Comparison of ENCODE assay signal across 18 mouse cellular contexts in genomic region chr15:12566637-12567440, GRCm38 (mm10).
DNase-seq lines count a peak whose midpoint lies in the region; ATAC-seq and TF ChIP-seq lines count a peak whose summit lies in the region.
"Had no signal": no experiment of that assay in that cellular context is flagged by ENCODE, and none has a peak within 500 bp of the region (broad histone marks: within the 10 kb centered on the region; RNA-seq: fewer than 3 reads in every experiment).

No protein-coding gene starts in this region.

- H3K36me3 ChIP-seq in forebrain, embryonic 10.5 days (replicated peaks): no peaks in the 10 kb centered on the region
- H3K36me3 ChIP-seq in forebrain, embryonic 16.5 days (ENCODE audit: control insufficient read depth, insufficient read depth): no peaks in the 10 kb centered on the region
- no peaks in the 10 kb centered on the region for H3K36me3 ChIP-seq in liver, adult 2 months (ENCODE audit: control insufficient read depth, insufficient read depth, low read length)
- H3K36me3 ChIP-seq in liver, embryonic 11.5 days (ENCODE audit: control insufficient read depth, insufficient read depth, low read length): no peaks in the 10 kb centered on the region
- no peaks in the 10 kb centered on the region for H3K36me3 ChIP-seq in liver, embryonic 13.5 days
- H3K36me3 ChIP-seq: embryonic facial prominence, embryonic 12.5 days; liver, embryonic 15.5 days; stomach, embryonic 15.5 days had no signal

- H3K4me1 ChIP-seq in forebrain, embryonic 10.5 days: no peaks in the 10 kb centered on the region
- H3K4me1 ChIP-seq in forebrain, embryonic 16.5 days (replicated peaks; ENCODE audit: control insufficient read depth, insufficient read depth, low read length): no peaks in the 10 kb centered on the region
- H3K4me1 ChIP-seq in liver, adult 2 months (ENCODE audit: control insufficient read depth, insufficient read depth, low read length): no peaks in the 10 kb centered on the region
- no peaks in the 10 kb centered on the region for H3K4me1 ChIP-seq in liver, embryonic 11.5 days (replicated peaks; ENCODE audit: control insufficient read depth, insufficient read depth, low read length)
- H3K4me1 ChIP-seq in brown adipose tissue, adult 24 weeks (ENCODE audit: control insufficient read depth, insufficient read depth, insufficient read length, low read length): peaks cover 25% of the 10 kb centered on the region
- peaks cover 8% of the 10 kb centered on the region; the same call in 1 of the 2 replicates for H3K4me1 ChIP-seq in liver, embryonic 13.5 days (replicated peaks)
- H3K4me1 ChIP-seq: embryonic facial prominence, embryonic 12.5 days; liver, embryonic 15.5 days had no signal

- no peak for TF ChIP-seq POLR2A in liver, adult 2 months (IDR thresholded peaks at IDR 0.05; ENCODE audit: extremely low read depth, insufficient read depth, low read length)

- H3K27ac ChIP-seq in forebrain, embryonic 10.5 days: peak overlapping the region; percentile 54; the same call in 1 of the 2 replicates
- H3K27ac ChIP-seq in forebrain, embryonic 16.5 days (ENCODE audit: low read length): no peak overlapping the region
- H3K27ac ChIP-seq in liver, adult 2 months (replicated peaks; ENCODE audit: insufficient read depth, low read depth, low read length): no peak overlapping the region
- no peak overlapping the region for H3K27ac ChIP-seq in liver, embryonic 11.5 days (ENCODE audit: low read depth, low read length)
- peak overlapping the region; percentile 75 for H3K27ac ChIP-seq in brown adipose tissue, adult 24 weeks (replicated peaks; ENCODE audit: low read depth, low read length)
- H3K27ac ChIP-seq in liver, embryonic 13.5 days: no peak overlapping the region
- H3K27ac ChIP-seq: embryonic facial prominence, embryonic 12.5 days; liver, embryonic 15.5 days; stomach, embryonic 15.5 days had no signal

- H3K4me3 ChIP-seq in forebrain, embryonic 10.5 days: no peak overlapping the region
- no peak overlapping the region for H3K4me3 ChIP-seq in forebrain, embryonic 16.5 days (replicated peaks; ENCODE audit: low read length)
- H3K4me3 ChIP-seq in liver, adult 2 months (ENCODE audit: insufficient read depth, low read depth, low read length): no peak overlapping the region
- H3K4me3 ChIP-seq in liver, embryonic 11.5 days (ENCODE audit: low read depth, low read length): no peak overlapping the region
- no peak overlapping the region for H3K4me3 ChIP-seq in brown adipose tissue, adult 24 weeks (ENCODE audit: insufficient read depth, low read depth, low read length)
- no peak overlapping the region for H3K4me3 ChIP-seq in liver, embryonic 13.5 days (replicated peaks)
- H3K4me3 ChIP-seq: embryonic facial prominence, embryonic 12.5 days; liver, embryonic 15.5 days; stomach, embryonic 15.5 days had no signal

- H3K27me3 ChIP-seq in forebrain, embryonic 10.5 days (ENCODE audit: poor library complexity, severe bottlenecking): no peaks in the 10 kb centered on the region
- H3K27me3 ChIP-seq in forebrain, embryonic 16.5 days (replicated peaks; ENCODE audit: control insufficient read depth, insufficient read depth, low read length): no peaks in the 10 kb centered on the region
- no peaks in the 10 kb centered on the region for H3K27me3 ChIP-seq in liver, adult 2 months (ENCODE audit: control insufficient read depth, insufficient read depth, low read length)
- H3K27me3 ChIP-seq in liver, embryonic 11.5 days (replicated peaks; ENCODE audit: control insufficient read depth, insufficient read depth, low read length): no peaks in the 10 kb centered on the region
- H3K27me3 ChIP-seq in liver, embryonic 13.5 days: no peaks in the 10 kb centered on the region
- H3K27me3 ChIP-seq: embryonic facial prominence, embryonic 12.5 days; liver, embryonic 15.5 days; stomach, embryonic 15.5 days had no signal

- H3K9me3 ChIP-seq in forebrain, embryonic 10.5 days: no peaks in the 10 kb centered on the region
- H3K9me3 ChIP-seq in forebrain, embryonic 16.5 days (ENCODE audit: control insufficient read depth, low read length): no peaks in the 10 kb centered on the region
- H3K9me3 ChIP-seq in liver, embryonic 11.5 days (ENCODE audit: control insufficient read depth, low read length): no peaks in the 10 kb centered on the region
- no peaks in the 10 kb centered on the region for H3K9me3 ChIP-seq in liver, embryonic 13.5 days (replicated peaks)
- H3K9me3 ChIP-seq: embryonic facial prominence, embryonic 12.5 days; liver, embryonic 15.5 days; stomach, embryonic 15.5 days had no signal

- WGBS in forebrain, embryonic 10.5 days: 88% methylated on average over 11 of the region's 11 CpGs
- WGBS in forebrain, embryonic 16.5 days: 89% methylated on average over 11 of the region's 11 CpGs
- WGBS in liver, adult 2 months: 44% methylated on average over 11 of the region's 11 CpGs
- 69% methylated on average over 11 of the region's 11 CpGs for WGBS in liver, embryonic 11.5 days
- 63% methylated on average over 11 of the region's 11 CpGs for WGBS in liver, embryonic 13.5 days (ENCODE audit: insufficient replicate concordance)

- no peaks in the 10 kb centered on the region for H3K79me2 ChIP-seq in liver, adult 2 months (ENCODE audit: control insufficient read depth, insufficient read depth, low read length)

- no peak for TF ChIP-seq CTCF in liver, adult 2 months (IDR thresholded peaks at IDR 0.05; ENCODE audit: low read depth, low read length)

- H3K9ac ChIP-seq in forebrain, embryonic 16.5 days (replicated peaks; ENCODE audit: low read depth, low read length): no peak overlapping the region
- H3K9ac ChIP-seq in liver, adult 2 months (ENCODE audit: low read depth, low read length): no peak overlapping the region
- H3K9ac ChIP-seq in liver, embryonic 11.5 days (ENCODE audit: low read depth, low read length): no peak overlapping the region
- H3K9ac ChIP-seq in liver, embryonic 13.5 days: no peak overlapping the region
- H3K9ac ChIP-seq: embryonic facial prominence, embryonic 12.5 days; liver, embryonic 15.5 days; stomach, embryonic 15.5 days had no signal

- H3K4me2 ChIP-seq in forebrain, embryonic 16.5 days (ENCODE audit: low read length): no peak overlapping the region
- no peak overlapping the region for H3K4me2 ChIP-seq in liver, embryonic 11.5 days
- H3K4me2 ChIP-seq in liver, embryonic 13.5 days: no peak overlapping the region
- H3K4me2 ChIP-seq: embryonic facial prominence, embryonic 12.5 days; liver, embryonic 15.5 days; stomach, embryonic 15.5 days had no signal

- no peak for ATAC-seq in forebrain, embryonic 16.5 days
- no peak for ATAC-seq in liver, embryonic 11.5 days (replicated peaks; ENCODE audit: low FRiP score)
- peak; percentile 54; the same call in 1 of the 2 replicates for ATAC-seq in liver, embryonic 13.5 days (ENCODE audit: low read depth)
- no peak for ATAC-seq in granulocyte monocyte progenitor cell, adult 5-6 weeks (replicated peaks; ENCODE audit: poor library complexity, severe bottlenecking)

- no peak for DNase-seq in forebrain, embryonic 10.5 days (ENCODE audit: extremely low spot score, low spot score)
- DNase-seq in liver, adult 2 months (ENCODE audit: extremely low read depth, low read depth, low spot score): peak; percentile 37
- DNase-seq in liver, embryonic 11.5 days (ENCODE audit: low spot score): no peak
- DNase-seq in liver, embryonic 13.5 days: no peak
- no peak for DNase-seq in frontal cortex, postnatal 10 days (ENCODE audit: low spot score in 2 of 2)
- DNase-seq: B cell, adult 2 months; cerebellum, adult 11-12 months; cerebellum, postnatal 36 days; kidney, adult 2 months; kidney, postnatal 36 days; right cerebral cortex, adult 18-20 months; thymus, postnatal 4 days had no signal

Comparison
In these comparisons a context has a peak if more than half of its experiments do, and no peak if none do; other contexts are left out.
1. H3K27ac ChIP-seq: peak in forebrain, embryonic 10.5 days (single experiment) and brown adipose tissue, adult 24 weeks (single experiment); none in forebrain, embryonic 16.5 days (single experiment), liver, adult 2 months (single experiment), liver, embryonic 11.5 days (single experiment) and liver, embryonic 13.5 days (single experiment).